Mouse (Mus musculus): ENCODE measurements around the gene Chchd6.

DNA sequence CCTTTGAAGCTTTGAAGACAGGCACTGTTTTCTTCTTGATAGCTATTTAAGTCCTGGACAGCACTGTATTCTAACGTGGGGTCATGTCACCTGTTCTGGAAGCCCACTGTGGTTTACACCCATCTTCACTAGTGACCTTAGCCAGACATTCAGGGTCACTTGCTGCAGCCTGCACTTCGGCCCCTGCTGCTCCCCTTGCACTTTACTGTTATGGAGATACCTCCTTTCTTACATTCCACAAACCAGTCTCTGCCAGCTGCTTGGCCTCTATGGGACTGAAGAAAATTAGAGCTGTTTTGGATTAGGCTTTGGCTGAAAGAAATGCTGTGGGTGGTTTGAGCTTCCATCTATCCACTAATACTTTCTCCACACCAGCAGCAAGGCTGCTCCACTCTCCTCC is 86.7 kb downstream of the Chchd6 start:
- TF ChIP-seq CTCF (IDR thresholded peaks at IDR 0.05; ENCODE audit: low read depth) (no peak), EP300 (IDR thresholded peaks at IDR 0.05; ENCODE audit: low read depth) (no peak)

Measured in liver, postnatal 0 days (tissue).